Mouse (Mus musculus) telencephalon, adult 2 months (tissue): Measurements from ENCODE around the gene Gm20388.
"Not testable (repeated sequence)": the region's sequence is repeated elsewhere in the genome, so short reads cannot be mapped to it uniquely, and the experiment has no call there.

Experiments
- DNase-seq: peaks from one replicate; pipeline ENCODE4 v3.0.0-alpha.2; 2011; ENCODE audit warnings: low read depth, low spot score

Gm20388 gene

DNA sequence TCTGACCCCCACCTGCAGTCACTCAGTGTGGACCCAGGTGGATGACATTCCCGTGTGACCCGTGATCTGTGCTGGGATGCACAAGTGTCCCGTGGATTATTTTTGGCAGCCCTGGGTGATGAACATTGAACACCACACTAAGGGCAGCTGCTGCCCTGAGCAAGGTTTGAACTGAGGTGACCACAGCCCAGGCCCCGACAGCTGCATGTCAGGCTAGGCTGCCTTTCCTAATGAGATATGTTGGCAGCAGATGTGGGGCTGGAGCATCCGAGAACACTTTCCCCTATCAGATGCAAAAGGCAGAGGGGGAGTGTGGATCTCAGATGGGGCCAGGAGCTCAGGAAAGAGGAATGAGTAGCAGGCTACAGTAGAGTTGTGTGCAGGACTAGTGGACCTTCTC lies 3600.2 kb downstream of the Gm20388 start:
- DNase-seq: no peak

DNA sequence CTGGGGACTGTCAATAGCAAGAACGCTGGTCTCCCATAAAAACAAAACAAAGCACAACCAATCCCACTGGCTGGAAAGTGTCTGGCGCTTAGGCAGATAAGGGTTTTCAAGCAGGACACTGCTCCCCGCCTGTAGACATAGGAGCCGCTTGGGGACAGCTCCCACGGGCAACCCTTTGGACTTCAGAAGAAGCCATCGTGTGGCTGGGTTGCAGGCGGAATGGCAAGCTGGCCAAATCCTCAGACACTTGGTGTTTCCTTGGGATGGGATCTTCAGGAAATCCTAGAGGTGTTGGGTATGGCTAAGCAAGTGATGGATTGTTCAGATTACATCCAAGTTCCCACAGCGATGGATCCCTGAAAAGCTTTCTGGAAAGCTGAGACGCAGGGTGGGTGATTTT lies 3603.5 kb downstream of the Gm20388 start:
- DNase-seq: no peak

GRCm38 (mm10) chr8:123514781-123515539 lies 3604.3 kb downstream of the Gm20388 start, which contains the start of gene Dbndd1:
TSS of gene Dbndd1 (minus strand) at chr8:123515463.
- no peak for DNase-seq

DNA sequence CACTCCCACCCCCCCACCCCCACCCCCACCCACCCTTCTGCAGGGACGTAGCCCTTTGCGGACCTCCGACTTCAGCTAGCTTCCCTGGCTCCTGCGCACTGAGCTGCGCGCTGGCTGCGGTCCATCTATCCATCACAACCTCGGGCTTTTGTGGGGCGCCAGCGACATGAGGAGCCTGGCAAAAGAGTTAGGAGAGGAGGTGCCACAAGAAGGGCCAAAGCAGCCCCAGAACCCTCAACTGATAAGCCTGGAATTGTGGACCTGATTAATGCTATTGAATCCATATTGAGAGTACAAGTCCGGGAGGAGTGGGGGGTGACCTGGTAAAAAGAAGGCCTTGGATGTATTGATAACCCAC lies 3604.9 kb downstream of the Gm20388 start:
- no peak for DNase-seq

- DNase-seq: no peak
Observed at GRCm38 (mm10) chr8:123516596-123516995, 3606.0 kb downstream of the Gm20388 start.

DNA sequence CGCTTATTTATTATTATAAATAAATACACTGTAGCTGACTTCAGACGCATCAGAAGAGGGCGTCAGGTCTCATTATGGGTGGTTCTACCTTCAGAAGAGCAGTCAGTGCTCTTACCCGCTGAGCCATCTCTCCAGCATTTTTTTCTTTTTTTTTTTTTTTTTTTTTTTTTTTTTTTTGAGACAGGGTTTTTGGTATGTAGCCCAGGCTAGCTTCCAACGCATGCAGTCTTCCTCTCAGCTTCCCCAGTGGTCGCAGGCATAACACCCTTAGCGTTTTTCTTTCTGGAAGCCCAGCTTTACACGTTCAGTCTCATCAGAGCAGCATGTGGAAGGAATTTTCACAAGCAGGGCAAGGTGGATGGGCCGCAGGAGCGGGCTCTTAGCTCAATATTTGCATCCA lies 3607.5 kb downstream of the Gm20388 start:
- DNase-seq: no peak

- peak; percentile 90 for DNase-seq
Observed at GRCm38 (mm10) chr8:123518667-123519066, 3608.0 kb downstream of the Gm20388 start, which contains the start of gene Gas8. TSS of gene Gas8 (plus strand) at chr8:123518834.

DNA sequence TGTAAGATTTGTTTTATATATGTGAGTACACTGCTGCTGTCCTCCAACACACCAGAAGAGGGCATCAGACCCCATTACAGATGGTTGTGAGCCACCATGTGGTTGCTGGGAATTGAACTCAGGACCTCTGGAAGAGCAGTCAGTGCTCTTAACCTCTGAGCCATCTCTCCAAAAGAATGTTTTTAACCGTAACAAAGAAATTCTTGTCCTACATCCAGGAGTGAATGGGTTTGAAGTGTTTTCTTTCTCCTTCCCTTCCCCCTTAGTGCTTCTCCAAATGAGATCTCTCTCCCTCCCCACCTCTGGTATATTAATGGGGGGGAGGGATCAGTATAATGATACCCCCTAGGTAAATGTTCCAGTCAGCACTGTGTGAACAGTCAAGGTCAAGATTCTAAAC lies 3609.4 kb downstream of the Gm20388 start:
- DNase-seq: not testable (repeated sequence)

- DNase-seq: peak; percentile 68
Observed at GRCm38 (mm10) chr8:123527720-123528489, 3617.3 kb downstream of the Gm20388 start.

- no peak for DNase-seq
Observed at GRCm38 (mm10) chr8:123536242-123536989, 3625.8 kb downstream of the Gm20388 start.

GRCm38 (mm10) chr8:123536990-123537380 lies 3626.3 kb downstream of the Gm20388 start:
- no peak for DNase-seq

- not testable (repeated sequence) for DNase-seq
Observed at GRCm38 (mm10) chr8:123537641-123538040, 3627.0 kb downstream of the Gm20388 start.

- not testable (repeated sequence) for DNase-seq
Observed at GRCm38 (mm10) chr8:123564221-123564620, 3653.6 kb downstream of the Gm20388 start.

DNA sequence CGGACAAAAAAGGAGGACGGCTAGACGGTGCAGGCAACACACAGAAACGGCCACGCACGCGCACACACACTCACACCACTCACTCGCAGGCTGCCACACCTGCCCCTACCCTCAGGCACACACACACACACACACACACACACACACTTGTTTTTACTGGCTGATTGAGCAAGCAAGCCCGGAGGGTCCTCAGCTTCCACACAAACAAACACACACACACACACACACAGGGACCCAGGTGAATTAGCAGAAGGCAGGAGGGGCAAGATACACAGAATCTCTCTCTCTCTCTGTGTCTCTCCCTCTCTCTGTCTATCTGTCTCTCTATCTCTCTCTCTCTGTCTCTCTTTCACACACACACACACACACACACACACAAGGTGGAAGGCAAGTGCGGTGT lies 3664.7 kb downstream of the Gm20388 start:
- DNase-seq: not testable (repeated sequence)

GRCm38 (mm10) chr8:123600666-123601172 lies 3690.1 kb downstream of the Gm20388 start:
- DNase-seq: not testable (repeated sequence)

DNA sequence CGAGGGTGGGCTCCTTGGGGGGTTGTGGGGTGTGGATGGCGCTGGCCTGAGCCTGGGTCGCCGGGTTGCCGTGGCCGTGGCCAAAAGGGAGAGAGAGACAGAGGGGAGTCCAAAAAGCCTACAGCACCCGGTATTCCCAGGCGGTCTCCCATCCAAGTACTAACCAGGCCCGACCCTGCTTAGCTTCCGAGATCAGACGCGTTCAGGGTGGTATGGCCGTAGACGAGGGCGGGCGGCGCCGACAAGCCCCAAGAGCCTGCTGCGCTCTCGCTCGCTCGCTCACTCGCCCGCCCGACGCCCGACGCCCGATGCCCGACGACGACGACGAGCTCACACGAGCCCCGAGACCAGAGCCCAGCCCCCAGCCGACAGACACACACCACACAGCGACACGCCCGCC lies 3690.8 kb downstream of the Gm20388 start:
- DNase-seq: not testable (repeated sequence)

- not testable (repeated sequence) for DNase-seq
Observed at GRCm38 (mm10) chr8:123612652-123613051, 3702.0 kb downstream of the Gm20388 start.

DNA sequence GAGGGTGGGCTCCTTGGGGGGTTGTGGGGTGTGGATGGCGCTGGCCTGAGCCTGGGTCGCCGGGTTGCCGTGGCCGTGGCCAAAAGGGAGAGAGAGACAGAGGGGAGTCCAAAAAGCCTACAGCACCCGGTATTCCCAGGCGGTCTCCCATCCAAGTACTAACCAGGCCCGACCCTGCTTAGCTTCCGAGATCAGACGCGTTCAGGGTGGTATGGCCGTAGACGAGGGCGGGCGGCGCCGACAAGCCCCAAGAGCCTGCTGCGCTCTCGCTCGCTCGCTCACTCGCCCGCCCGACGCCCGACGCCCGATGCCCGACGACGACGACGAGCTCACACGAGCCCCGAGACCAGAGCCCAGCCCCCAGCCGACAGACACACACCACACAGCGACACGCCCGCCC lies 3712.9 kb downstream of the Gm20388 start:
- not testable (repeated sequence) for DNase-seq

DNA sequence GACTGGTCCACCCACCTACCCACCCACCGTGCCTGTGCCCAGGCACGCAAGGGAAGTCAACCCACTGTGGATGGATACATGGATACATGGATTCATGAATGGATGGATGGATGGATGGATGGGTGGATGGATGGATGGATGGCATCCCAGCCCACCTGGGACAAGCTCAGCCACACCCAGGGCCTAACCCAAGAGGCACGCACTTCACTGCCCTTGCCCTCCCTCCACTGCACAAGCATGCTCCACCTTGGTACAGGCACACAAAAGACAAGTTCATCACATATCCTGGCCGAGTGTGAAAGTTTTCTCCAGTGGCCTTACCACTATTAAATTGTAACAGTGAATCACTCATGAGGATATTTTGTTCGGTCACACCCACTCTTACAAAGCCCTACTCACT lies 3713.6 kb downstream of the Gm20388 start:
- DNase-seq: no peak

DNA sequence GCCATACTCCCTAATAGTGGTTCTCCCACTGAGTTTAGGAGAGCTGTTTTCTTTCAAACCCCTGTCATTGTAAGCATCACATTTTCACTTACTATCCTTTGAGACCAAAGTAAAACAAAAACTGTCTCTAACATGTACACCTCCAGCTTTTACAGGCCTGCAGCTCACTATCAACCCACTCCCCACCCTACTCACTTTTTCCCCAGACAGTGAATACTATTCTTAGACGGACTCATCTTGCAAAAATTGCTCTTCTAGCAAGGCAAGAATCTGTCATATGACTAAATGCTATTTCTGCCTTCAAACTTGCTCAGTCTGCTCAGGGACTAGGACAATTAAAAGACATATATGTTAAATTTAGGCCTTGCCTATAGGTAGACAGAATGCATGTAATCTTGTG lies 3714.1 kb downstream of the Gm20388 start:
- DNase-seq: peak; percentile 82

- no peak for DNase-seq
Observed at GRCm38 (mm10) chr8:123625717-123626116, 3715.1 kb downstream of the Gm20388 start.
